Mouse (Mus musculus) limb, embryonic 14.5 days (tissue): ENCODE results near the gene Dtnb. TPM values are rescaled to one million over a fixed set of nuclear protein-coding genes. Genes with fewer than 3 reads are reported as not detected.

Experiments
- ATAC-seq: fragments of 200-750 bp; cut with Nextera tagmentation; 2 replicates; pipeline ENCODE4 v1.8.0; 2017; ENCODE audit warnings: low read depth, moderate number of reproducible peaks, moderate TSS enrichment; ENCODE audit not compliant: low FRiP score
- DNase-seq: peaks from one replicate; pipeline ENCODE4 v3.0.0-alpha.2; 2015; ENCODE audit warnings: low spot score
- H3K27ac ChIP-seq: fragments of 300-500 bp; sonication (generic); replicated peaks from 2 replicates; pipeline ENCODE4 v1.5.1; 2014; ENCODE audit warnings: low read depth, mild to moderate bottlenecking, low read length, moderate library complexity, mixed read lengths
- H3K27me3 ChIP-seq: fragments of 300-500 bp; sonication (generic); 2 replicates; pipeline ENCODE4 v1.6.1; 2014; ENCODE audit warnings: low read length, mixed read lengths; ENCODE audit not compliant: control insufficient read depth, insufficient read depth
- H3K36me3 ChIP-seq: fragments of 300-500 bp; sonication (generic); 2 replicates; pipeline ENCODE4 v1.6.1; 2014; ENCODE audit warnings: mild to moderate bottlenecking, low read length, moderate library complexity, mixed read lengths; ENCODE audit not compliant: control insufficient read depth, insufficient read depth
- H3K4me1 ChIP-seq: fragments of 300-500 bp; sonication (generic); 2 replicates; pipeline ENCODE4 v1.6.1; 2014; ENCODE audit warnings: antibody characterized with exemption, low read length, mixed read lengths; ENCODE audit not compliant: control insufficient read depth, insufficient read depth
- H3K4me2 ChIP-seq: fragments of 300-500 bp; sonication (generic); replicated peaks from 2 replicates; pipeline ENCODE4 v1.6.1; 2014; ENCODE audit warnings: low read depth, mild to moderate bottlenecking, low read length, moderate library complexity; ENCODE audit not compliant: severe bottlenecking
- H3K4me3 ChIP-seq: fragments of 300-500 bp; sonication (generic); replicated peaks from 2 replicates; pipeline ENCODE4 v1.5.1; 2014; ENCODE audit warnings: low read length
- H3K9ac ChIP-seq: fragments of 300-500 bp; sonication (generic); 2 replicates; pipeline ENCODE4 v1.6.1; 2014; ENCODE audit warnings: mild to moderate bottlenecking, low read depth, low read length, moderate library complexity; ENCODE audit not compliant: severe bottlenecking
- H3K9me3 ChIP-seq: fragments of 300-500 bp; sonication (generic); 2 replicates; pipeline ENCODE4 v1.6.1; 2016; ENCODE audit warnings: low read length; ENCODE audit not compliant: control insufficient read depth
- POLR2A ChIP-seq: fragments of 200-500 bp; IDR thresholded peaks from 2 replicates; pipeline ENCODE4 v1.8.0; 2012; ENCODE audit warnings: inconsistent platforms, mild to moderate bottlenecking, moderate library complexity, borderline replicate concordance; ENCODE audit not compliant: insufficient read depth, insufficient read length; ENCODE audit errors: extremely low read depth
- WGBS: fragments of 180-500 bp; shearing (Covaris S2); extraction: QIAGEN DNeasy Blood & Tissue Kit; methylation state at CpG from one replicate; pipeline ENCODE4 v1.1.7; 2014; 5-methylcytosine and 5-hydroxymethylcytosine counted together
- polyA plus RNA-seq, 2 experiments: library from polyadenylated mRNA; depleted of rRNA in 1 of 2; stranded (reverse) in 1 of 2; unstranded in 1 of 2; fragments of >200 nt; fragmentation: Nextera tagmentation in 1 of 2; extraction: Ambion mirVana in 1 of 2; gene quantifications; 2 replicates each; pipeline versions ENCODE4 v1.2.1 to v1.2.3; 2012 to 2014

Gene Dtnb
- polyA plus RNA-seq, 2 experiments, result 32.3 to 46.5 TPM

DNA sequence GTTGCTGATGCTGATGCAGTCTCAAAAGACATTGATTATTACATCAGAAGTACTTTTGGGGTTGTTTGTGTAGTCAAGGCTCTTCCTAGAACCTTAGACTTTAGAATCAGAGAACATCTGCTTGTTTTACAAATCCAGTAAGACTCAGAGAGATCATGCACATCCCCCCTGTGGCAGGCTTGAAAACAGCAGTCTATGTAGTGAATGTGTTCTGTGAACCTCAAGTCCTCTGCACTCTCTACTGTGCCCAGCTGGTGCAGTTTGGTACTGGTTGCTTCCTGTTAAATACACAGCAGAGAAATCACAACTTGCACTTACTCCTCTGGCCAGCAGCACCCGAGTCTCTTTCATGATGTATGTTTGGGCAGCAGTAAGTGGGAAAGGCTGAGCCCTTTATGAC, 11.6 kb upstream of the Dtnb start:
- no peaks in the 10 kb centered on the region for H3K27me3 ChIP-seq
- 37% methylated on average over 1 of the region's 1 CpGs for WGBS
- no peak overlapping the region for H3K4me2 ChIP-seq
- no peak overlapping the region for H3K27ac ChIP-seq
- TF ChIP-seq POLR2A, result no peak
- H3K36me3 ChIP-seq, result no peaks in the 10 kb centered on the region
- H3K9me3 ChIP-seq, result no peaks in the 10 kb centered on the region
- no peak overlapping the region for H3K9ac ChIP-seq
- no peak overlapping the region for H3K4me3 ChIP-seq
- H3K4me1 ChIP-seq, result no peaks in the 10 kb centered on the region
- ATAC-seq, result no peak
- peak; percentile 66 for DNase-seq

- Histone ChIP-seq H3K4me2 (no peak overlapping the region), H3K27me3 (no peaks in the 10 kb centered on the region), H3K9me3 (no peaks in the 10 kb centered on the region), H3K4me3 (no peak overlapping the region), H3K4me1 (no peaks in the 10 kb centered on the region), H3K27ac (no peak overlapping the region), H3K9ac (no peak overlapping the region), H3K36me3 (no peaks in the 10 kb centered on the region)
- TF ChIP-seq POLR2A, result no peak
- WGBS, result 88% methylated on average over 6 of the region's 6 CpGs
- ATAC-seq (no peak), DNase-seq (no peak)
These were observed 11.1 kb upstream of the Dtnb start for GRCm38 (mm10) chr12:3561032-3561431.

DNA sequence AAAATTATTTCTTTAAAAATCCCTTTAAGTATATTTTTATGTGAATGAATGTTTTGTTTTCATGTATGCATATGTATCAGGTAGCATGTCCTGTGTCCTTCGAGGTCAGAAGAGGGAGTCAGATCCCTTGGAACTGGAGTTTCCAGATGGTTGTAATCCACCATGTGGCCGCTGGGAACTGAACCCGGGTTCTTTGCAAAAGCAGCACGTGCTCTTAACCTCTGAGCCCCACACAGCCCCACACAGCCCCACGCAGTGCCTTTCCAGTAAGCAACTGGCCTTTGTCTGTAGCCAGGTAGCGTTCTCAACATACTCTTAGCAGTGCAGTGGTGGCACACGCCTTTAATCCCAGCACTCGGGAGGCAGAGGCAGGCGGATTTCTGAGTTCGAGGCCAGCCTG, 9.4 kb upstream of the Dtnb start:
- no peak overlapping the region for H3K27ac ChIP-seq
- DNase-seq, result no peak

GRCm38 (mm10) chr12:3563659-3564058, 8.5 kb upstream of the Dtnb start:
- Histone ChIP-seq H3K4me1 (no peaks in the 10 kb centered on the region), H3K9me3 (no peaks in the 10 kb centered on the region), H3K4me3 (no peak overlapping the region), H3K27me3 (no peaks in the 10 kb centered on the region), H3K27ac (no peak overlapping the region), H3K36me3 (no peaks in the 10 kb centered on the region), H3K4me2 (no peak overlapping the region), H3K9ac (no peak overlapping the region)
- 86% methylated on average over 4 of the region's 4 CpGs for WGBS
- DNase-seq, result no peak
- no peak for TF ChIP-seq POLR2A
- no peak for ATAC-seq

More for the DNA sequence above, 9.4 kb upstream of the Dtnb start:
- Histone ChIP-seq H3K36me3 (no peaks in the 10 kb centered on the region), H3K9me3 (no peaks in the 10 kb centered on the region), H3K4me3 (no peak overlapping the region), H3K4me1 (no peaks in the 10 kb centered on the region), H3K9ac (no peak overlapping the region), H3K4me2 (no peak overlapping the region), H3K27me3 (no peaks in the 10 kb centered on the region)
- WGBS, result 90% methylated on average over 10 of the region's 10 CpGs
- TF ChIP-seq POLR2A, result no peak
- ATAC-seq, result no peak

DNA sequence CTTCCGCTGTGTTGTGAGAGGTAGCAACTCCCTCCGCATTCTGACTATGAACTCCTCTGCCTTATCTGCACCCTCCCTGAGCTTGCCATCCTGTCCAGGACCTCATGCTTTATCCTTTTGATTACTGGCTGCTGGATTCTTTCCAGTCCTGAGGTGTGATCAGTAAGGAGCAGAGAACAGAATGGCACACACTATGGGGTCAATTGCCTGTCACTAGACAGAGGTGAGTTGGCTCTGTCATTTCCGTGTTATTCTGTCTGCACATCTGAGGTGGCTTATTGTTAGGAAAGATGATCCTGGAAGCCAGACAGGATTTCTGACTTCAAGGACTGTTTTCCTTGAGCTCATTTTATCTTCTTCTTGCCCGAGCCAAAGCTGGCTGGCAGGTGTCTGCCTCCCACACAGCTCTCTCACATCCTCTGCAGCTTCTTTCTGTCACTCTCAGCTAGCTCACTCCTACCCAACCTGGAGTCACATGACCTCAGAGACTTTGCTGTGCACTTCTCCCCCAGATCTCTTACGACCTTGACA, 3.7 kb upstream of the Dtnb start:
- H3K9ac ChIP-seq, result no peak overlapping the region
- no peaks in the 10 kb centered on the region for H3K36me3 ChIP-seq
- DNase-seq (no peak), ATAC-seq (no peak)
- H3K27me3 ChIP-seq, result no peaks in the 10 kb centered on the region
- H3K9me3 ChIP-seq, result no peaks in the 10 kb centered on the region
- H3K27ac ChIP-seq, result no peak overlapping the region
- no peak for TF ChIP-seq POLR2A
- 65% methylated on average over 5 of the region's 5 CpGs for WGBS
- H3K4me3 ChIP-seq, result no peak overlapping the region
- H3K4me1 ChIP-seq, result peaks cover 4% of the 10 kb centered on the region
- no peak overlapping the region for H3K4me2 ChIP-seq

GRCm38 (mm10) chr12:3570711-3571400, 1.3 kb upstream of the Dtnb start:
- DNase-seq (no peak), ATAC-seq (no peak)
- no peak overlapping the region for H3K9ac ChIP-seq
- H3K4me1 ChIP-seq, result peaks cover 9% of the 10 kb centered on the region
- no peak for TF ChIP-seq POLR2A
- WGBS, result 86% methylated on average over 4 of the region's 4 CpGs
- no peaks in the 10 kb centered on the region for H3K9me3 ChIP-seq
- no peaks in the 10 kb centered on the region for H3K36me3 ChIP-seq
- no peak overlapping the region for H3K4me3 ChIP-seq
- no peaks in the 10 kb centered on the region for H3K27me3 ChIP-seq
- no peak overlapping the region for H3K27ac ChIP-seq
- no peak overlapping the region for H3K4me2 ChIP-seq
